Mouse (Mus musculus) splenic B cell, adult 2 months (primary cell): ENCODE results near the gene Card19.

Experiments used
- DNase-seq: peaks from one replicate; pipeline ENCODE4 v3.0.0-alpha.2; 2011; ENCODE audit warnings: low read depth, low spot score
- H3K27me3 ChIP-seq: 2 replicates; pipeline ENCODE4 v1.6.1; 2012; ENCODE audit warnings: mild to moderate bottlenecking, low read length, moderate library complexity, mixed read lengths; ENCODE audit not compliant: control insufficient read depth, poor library complexity, insufficient read depth, severe bottlenecking
- H3K36me3 ChIP-seq: 2 replicates; pipeline ENCODE4 v1.6.1; 2012; ENCODE audit warnings: mild to moderate bottlenecking, low read length, moderate library complexity, mixed read lengths; ENCODE audit not compliant: control insufficient read depth, poor library complexity, insufficient read depth, severe bottlenecking

The Card19 gene

DNA sequence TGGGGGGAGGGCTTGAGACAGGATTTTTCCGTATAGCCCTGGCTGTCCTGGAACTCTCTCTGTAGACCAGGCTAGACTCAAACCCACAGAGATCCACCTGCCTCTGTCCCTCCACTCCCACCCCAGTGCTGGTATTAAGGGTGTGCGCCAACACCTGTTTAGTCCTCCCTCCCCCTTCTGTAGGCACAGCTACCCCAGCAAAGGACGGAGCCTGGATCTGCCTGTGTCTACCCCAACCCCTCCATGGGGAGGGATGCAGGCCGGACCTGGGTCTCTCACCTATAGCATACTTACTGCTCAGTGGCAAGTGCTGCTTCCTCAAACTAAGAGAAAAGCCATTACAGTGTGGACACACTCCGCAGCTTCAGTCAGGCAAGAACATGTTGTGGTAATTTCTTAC is 35.6 kb downstream of the Card19 start:
- no peaks in the 10 kb centered on the region for H3K36me3 ChIP-seq
- no peak for DNase-seq
- no peaks in the 10 kb centered on the region for H3K27me3 ChIP-seq

DNA sequence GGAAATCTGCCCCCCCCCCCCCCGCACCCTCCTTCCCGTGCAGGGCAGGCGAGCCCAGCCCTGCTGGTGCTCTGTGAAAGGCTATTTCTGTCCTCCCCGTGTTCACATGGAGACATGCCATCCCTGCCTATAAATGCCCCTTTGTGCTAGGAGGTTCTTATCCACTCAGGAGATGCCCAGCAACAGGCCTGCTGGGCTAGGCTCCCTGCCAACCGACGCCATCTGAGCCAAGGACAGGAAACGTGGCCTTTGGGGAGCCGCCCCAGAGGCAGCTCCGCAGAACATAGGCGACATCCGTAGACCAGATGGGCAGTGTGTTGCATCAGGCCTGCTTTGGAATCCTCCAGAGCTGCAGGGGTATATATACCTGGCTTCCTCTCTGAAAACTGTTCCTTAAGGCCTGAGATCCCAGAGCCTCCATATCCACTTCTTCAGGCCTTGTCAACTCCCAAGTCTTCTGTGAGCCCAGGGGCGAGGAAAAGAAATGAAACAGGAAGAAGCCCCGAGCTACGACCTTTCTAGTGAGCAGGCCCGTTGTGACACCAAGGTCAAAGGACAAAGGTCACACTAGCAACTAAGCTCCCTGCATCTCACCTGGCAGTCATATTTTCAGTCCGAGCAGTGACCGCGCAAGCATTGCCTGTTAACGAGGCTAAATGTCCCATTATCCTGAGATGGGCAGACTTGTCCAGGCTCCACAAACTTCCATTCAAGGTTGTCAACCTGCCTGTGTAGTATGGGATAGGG is 36.8 kb downstream of the Card19 start:
- Histone ChIP-seq H3K27me3 (no peaks in the 10 kb centered on the region), H3K36me3 (no peaks in the 10 kb centered on the region)
- no peak for DNase-seq

DNA sequence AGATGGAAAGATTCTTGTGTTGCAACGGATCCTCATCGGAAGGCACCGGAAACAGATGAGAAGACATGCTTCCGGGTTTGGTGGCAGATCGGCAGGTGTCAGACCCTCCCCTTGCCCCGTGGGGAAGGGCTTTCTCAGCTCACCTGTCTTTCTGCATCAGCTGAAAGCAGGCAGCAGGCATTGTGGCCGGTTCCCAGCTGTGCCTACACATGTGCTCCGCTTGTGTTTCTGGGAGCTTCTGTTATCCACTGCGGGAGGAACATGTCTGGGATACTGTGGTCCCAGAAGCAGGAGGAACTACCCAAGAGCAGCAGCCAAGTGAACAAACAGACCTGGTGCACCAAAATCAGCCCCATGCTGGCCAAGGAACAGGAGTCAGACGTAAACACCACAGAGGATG is 40.3 kb downstream of the Card19 start:
- no peak for DNase-seq
- Histone ChIP-seq H3K27me3 (no peaks in the 10 kb centered on the region), H3K36me3 (no peaks in the 10 kb centered on the region)

DNA sequence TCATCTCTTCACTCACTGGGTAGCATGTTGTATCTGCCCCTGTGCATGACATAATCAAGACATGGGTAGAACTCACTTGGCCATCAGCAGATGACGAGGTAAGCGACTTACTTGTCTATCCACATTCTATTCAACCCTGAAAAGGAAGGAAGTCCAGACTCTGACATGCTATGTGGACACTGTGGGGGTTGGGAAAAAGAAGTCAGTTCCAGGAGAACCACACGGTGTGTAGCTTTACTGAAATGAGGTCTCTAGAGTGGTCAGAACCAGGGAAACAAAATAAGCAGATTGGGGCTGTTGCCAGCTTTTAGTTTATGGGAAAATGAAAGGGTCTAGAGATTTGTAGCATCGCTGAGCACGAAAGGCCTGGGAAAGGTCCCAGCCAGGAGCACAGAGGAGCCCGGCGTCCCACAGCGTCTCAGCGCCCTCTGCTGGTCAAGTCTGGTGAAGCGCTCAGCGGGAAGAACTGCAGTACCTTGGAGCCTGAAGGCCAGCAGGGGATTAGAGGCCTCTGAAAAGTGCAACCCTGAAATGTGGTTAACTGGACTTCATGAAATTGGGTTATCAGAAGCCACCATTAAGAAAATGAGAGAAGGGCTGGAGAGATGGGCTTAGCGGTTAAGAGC is 42.8 kb downstream of the Card19 start:
- H3K36me3 ChIP-seq, result no peaks in the 10 kb centered on the region
- no peaks in the 10 kb centered on the region for H3K27me3 ChIP-seq
- DNase-seq, result peak; percentile 80

DNA sequence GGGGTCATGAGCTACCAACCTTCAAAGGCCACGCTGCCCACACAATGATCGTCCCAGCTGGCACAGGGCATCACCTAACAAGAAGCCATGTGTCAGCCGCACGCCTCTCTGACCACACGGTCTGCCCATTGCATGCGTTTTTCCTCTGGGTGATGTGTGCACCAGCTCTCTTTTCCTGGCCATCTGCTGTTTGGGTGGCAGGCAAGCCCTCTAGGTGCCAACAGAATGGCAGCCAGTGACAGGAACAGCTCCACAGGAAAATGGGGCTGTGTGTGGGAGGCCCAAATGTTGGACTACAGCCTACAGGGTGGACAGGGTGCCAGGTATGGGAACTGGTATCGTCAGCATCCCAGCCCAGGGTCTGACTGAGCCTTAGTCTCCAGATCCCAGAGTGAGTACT is 43.5 kb downstream of the Card19 start:
- no peak for DNase-seq
- Histone ChIP-seq H3K27me3 (no peaks in the 10 kb centered on the region), H3K36me3 (no peaks in the 10 kb centered on the region)

DNA sequence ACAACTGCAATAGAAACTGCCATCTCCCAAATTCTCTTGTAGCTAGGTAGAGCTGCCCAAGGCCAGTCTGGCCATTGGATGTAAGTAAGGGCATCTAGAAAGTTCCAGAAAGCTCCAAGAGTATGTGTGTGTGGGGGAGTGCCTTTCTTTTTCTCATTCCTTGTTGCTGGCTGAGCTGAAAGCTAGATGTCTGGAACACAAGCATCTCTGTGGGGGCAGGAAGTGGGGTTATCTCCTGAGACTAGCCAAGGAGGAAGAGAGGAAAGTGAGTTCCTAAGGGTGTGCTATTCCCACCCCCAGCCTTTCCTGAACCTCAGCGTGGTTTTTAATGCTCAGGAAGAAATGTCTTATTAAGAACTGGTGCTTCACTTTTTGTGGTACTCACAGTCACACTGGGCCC is 44.1 kb downstream of the Card19 start:
- no peak for DNase-seq
- no peaks in the 10 kb centered on the region for H3K27me3 ChIP-seq
- H3K36me3 ChIP-seq, result no peaks in the 10 kb centered on the region

DNA sequence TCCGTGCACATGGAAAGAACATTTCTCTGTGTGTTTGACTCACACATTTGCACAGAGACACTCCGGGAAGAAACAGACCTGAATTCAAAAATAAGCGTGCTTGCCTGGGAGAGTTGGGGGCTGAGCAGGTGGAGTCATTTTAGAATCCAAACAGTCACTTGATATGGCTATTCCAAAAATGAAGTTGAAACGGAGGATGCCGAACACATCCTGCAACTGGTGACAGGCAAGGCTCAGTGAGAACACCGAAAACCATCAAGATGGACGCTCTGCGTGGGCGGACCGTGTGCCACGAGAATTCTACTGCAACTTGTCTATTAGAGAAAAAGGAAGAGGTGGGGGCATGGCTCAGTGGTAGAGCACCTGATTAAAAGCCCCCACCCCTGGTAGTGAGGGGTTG is 45.2 kb downstream of the Card19 start:
- no peaks in the 10 kb centered on the region for H3K36me3 ChIP-seq
- no peaks in the 10 kb centered on the region for H3K27me3 ChIP-seq
- DNase-seq, result no peak

DNA sequence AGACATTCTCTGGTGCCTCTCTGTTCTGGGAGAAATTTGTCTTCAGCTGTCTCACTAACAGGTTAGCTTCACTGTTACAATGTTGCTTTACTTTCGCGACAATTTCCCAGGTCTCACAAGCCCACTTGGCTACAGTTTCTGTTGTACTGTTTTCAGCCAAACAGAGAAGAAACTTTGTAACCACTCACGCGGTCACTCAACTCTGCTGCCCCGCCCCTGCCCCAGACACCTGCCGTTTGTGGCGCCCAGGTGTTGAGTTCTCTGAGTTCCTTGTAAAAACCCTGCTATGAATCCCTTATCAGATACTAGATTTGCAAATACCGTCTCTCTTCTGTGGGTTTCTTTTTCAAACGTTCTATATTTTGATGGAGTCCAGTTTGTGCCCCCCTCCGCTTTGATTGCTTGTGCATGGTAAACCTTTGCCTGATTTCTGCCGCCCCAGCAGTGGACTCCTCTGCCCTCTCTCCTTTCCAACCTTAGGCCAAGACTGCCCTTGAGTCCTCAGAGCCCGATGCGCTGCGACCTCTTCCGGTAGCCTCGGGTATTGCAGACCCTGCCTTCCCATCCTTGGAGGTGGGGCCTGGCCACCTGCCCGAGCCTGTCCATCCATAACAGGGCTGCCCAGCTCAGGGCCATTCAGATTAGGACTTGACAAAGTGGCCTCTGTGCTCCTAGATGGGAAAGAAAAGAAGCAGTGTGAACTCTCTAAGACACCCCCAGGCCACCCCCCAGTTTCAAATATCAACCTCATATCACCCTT is 46.2 kb downstream of the Card19 start:
- Histone ChIP-seq H3K36me3 (no peaks in the 10 kb centered on the region), H3K27me3 (no peaks in the 10 kb centered on the region)
- DNase-seq, result peak; percentile 75

DNA sequence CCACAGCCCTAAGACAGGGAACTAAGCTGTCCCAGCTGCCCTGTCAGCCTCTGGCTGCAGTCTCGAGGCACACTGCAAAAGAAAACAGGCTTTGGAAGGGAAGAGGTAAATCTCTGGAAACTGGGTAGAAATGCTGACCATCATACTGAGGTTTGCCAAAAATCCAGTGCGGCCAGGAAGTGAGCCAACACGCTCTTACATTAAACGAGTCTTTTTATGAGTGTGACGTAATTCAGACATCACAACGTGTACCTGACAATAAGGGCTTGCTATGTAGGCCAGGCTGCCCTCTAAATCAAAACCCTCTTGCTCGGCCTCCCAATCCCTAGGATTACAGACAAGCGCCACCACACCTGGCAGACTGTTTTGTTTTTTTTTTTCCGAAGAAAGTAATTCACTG is 48.8 kb downstream of the Card19 start:
- no peak for DNase-seq
- Histone ChIP-seq H3K27me3 (no peaks in the 10 kb centered on the region), H3K36me3 (no peaks in the 10 kb centered on the region)

DNA sequence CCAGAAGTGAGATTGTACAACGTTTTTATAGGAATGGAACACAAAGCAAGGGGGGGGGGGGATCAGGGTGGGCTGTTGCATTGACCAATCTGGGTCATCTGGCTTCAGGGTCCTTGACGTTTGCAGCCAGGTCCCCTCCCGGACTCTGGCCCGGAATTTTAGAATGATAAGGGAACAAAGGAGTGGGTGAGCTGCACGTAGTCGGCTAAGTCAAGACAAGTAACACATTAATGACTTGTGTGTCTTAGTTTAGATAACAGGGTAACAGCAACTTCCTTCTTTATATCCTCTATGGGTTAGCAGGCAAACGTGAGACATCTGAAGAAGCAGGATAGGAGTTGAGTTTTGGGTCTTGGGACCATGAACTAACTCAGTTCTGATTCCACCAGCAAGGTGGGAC is 52.2 kb downstream of the Card19 start:
- no peaks in the 10 kb centered on the region for H3K27me3 ChIP-seq
- DNase-seq, result no peak

DNA sequence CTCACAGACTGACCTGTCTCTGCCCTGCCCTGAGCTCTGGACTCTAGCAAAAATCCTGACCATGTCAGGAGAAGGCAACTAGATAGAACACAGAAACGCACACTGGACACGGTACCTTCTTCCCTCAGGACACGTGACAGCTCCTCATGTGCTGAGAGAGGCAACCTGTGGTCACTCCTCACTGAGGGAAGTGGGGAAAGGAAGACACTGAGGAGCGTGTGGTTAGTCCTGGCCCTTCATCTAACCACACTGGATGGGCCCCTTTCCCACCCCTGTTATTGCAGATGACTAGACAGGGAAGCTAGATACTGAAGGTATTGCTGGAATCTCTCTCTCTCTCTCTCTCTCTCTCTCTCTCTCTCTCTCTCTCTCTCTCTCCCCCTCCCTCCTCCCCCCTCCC is 53.1 kb downstream of the Card19 start:
- H3K27me3 ChIP-seq, result no peaks in the 10 kb centered on the region
- DNase-seq, result no peak
- H3K36me3 ChIP-seq, result no peaks in the 10 kb centered on the region

More for the DNA sequence above, 52.2 kb downstream of the Card19 start:
- no peaks in the 10 kb centered on the region for H3K36me3 ChIP-seq

DNA sequence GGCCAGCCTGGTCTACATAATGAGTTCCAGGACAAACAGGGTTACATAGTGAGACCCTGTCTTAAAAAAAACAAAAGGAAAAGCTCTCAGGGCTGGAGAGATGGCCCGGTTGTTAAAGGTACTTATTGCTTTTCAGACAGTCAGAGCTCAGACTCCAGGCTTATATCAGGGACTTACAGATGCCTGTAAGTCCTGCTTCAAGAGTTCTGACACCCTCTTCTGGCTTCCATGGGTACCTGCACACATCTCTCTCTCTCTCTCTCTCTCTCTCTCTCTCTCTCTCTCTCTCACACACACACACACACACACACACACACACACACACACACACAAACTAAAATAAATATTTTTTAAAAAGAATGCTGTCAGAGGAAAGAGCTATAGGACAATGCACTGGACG is 54.6 kb downstream of the Card19 start:
- H3K36me3 ChIP-seq, result no peaks in the 10 kb centered on the region
- no peaks in the 10 kb centered on the region for H3K27me3 ChIP-seq
- no peak for DNase-seq

DNA sequence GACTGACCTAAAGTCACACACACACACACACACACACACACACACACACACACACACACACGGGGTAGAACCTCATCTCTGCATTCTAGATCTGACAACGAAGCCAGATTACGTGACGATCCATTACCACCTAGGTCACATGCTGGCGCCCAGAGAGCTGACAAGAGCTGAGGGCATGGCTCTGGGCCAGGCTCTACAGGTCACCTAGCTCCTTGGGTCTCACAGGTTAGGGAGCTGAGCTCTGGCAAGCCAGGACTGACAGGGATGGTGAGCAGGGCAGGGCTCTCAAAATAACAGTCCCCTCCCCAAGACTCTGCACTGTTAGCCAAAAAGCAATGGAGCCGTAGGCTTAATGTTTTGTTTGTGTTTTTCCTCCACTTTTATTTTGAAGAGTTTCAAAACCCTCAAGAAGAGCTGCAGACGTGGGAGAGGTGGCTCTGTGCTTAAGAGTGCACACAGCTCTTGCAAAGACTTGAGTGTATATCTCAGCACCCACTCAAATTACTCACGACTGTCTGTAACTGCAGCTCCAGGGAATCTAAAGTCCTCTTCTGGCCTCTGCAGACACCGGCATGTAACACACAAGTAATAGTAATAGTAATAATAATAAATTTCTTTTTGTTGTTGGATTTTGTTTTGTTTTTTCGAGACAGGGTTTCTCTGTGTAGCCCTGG is 57.7 kb downstream of the Card19 start:
- Histone ChIP-seq H3K36me3 (no peaks in the 10 kb centered on the region), H3K27me3 (no peaks in the 10 kb centered on the region)
- DNase-seq, result no peak

DNA sequence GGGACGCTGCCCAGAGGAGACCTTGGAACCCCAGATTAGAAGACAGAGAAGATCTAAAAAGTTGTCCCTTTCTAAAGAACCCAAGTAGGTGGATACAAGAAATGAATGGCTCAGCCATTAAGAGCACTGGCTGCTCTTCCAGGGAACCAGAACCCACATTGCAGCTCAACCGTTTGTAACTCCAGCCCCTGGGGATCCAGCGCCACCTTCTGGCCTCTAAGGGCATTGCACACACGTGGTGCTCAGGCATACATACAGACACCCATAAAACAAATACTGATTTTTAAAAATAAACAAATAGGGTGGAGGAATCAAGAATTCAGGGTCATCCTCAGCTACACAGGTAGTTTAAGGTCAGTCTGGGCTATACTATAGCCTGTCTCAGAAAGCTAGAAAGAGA is 59.2 kb downstream of the Card19 start:
- H3K36me3 ChIP-seq, result no peaks in the 10 kb centered on the region
- DNase-seq, result no peak

DNA sequence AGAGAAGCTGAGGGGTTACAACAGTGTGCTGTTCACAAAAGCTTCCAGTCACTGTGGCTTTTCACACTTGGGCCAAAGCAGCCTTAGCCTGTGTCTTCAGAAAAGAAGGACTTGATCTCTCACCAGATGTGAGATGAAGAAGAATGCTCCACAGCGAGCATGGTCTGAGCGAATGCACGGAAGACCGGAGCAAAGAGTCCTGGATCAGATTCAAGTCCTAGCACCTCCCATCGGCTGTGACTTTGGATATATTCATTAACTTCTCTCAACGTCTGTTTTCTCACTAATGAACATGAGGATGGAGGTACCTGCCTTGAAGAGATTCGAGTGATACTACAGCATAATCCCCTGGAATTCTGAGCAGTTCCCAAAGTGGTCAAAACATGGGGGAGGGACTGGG is 61.2 kb downstream of the Card19 start:
- no peaks in the 10 kb centered on the region for H3K36me3 ChIP-seq
- no peaks in the 10 kb centered on the region for H3K27me3 ChIP-seq
- DNase-seq, result no peak

More for the DNA sequence above, 59.2 kb downstream of the Card19 start:
- no peaks in the 10 kb centered on the region for H3K27me3 ChIP-seq
